In the genomic region with DNA sequence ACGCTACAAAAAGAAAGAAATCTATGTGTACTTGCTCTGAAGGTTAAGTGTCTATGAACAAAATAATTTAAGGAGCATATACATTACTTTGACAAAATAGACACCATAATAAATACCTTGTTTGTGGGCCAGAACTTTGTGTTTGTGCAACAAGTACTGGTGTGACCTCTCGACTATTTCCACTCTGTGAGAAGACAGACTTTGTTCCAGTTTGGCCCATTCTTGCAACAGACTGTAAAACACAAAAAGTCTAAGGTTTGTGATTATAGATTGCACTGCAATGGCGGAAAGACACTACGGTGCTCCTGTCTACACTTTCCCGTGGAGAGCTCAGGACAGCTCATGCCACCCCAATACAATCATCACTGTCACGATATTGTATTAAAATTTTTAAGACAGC, we compare ENCODE assay signal across 22 mouse cellular contexts. TPM values are rescaled to one million over a fixed set of nuclear protein-coding genes. Genes with fewer than 3 reads are reported as not detected.
DNase-seq lines count a peak whose midpoint lies in the region; ATAC-seq and TF ChIP-seq lines count a peak whose summit lies in the region.
"Had no signal": no experiment of that assay in that cellular context is flagged by ENCODE, and none has a peak within 500 bp of the region (broad histone marks: within the 10 kb centered on the region; RNA-seq: fewer than 3 reads in every experiment).

No protein-coding gene starts in this region.

- 42% methylated on average over 6 of the region's 6 CpGs for WGBS in liver, adult 2 months
- 94% methylated on average over 6 of the region's 6 CpGs for WGBS in liver, embryonic 11.5 days

- TF ChIP-seq CTCF in liver, adult 2 months (IDR thresholded peaks at IDR 0.05; ENCODE audit: low read depth, low read length), result no peak

- peak; percentile 81 for DNase-seq in liver, adult 2 months (ENCODE audit: extremely low read depth, low read depth, low spot score)
- DNase-seq in liver, embryonic 11.5 days (ENCODE audit: low spot score), result no peak
- peak; percentile 70 for DNase-seq in adipocyte (ENCODE audit: low spot score)
- DNase-seq in lung, postnatal 10 days, result no peak
- DNase-seq: adrenal gland, adult 8-10 months; adrenal gland, postnatal 14 days; adrenal gland, postnatal 36 days; cerebellum, adult 11 months; cerebellum, adult 18-20 months; cerebellum, adult 8-10 months; cerebellum, adult 9-11 months; cerebellum, postnatal 14 days; cerebellum, postnatal 36 days; embryo, embryonic 11 days; forebrain, postnatal 0 days had no signal

- no peak overlapping the region for H3K9ac ChIP-seq in liver, adult 2 months (ENCODE audit: low read depth, low read length)
- H3K9ac ChIP-seq in liver, embryonic 11.5 days (ENCODE audit: low read depth, low read length), result no peak overlapping the region
- H3K9ac ChIP-seq: embryonic facial prominence, embryonic 13.5 days; embryonic facial prominence, embryonic 15.5 days; forebrain, embryonic 12.5 days; forebrain, embryonic 15.5 days; forebrain, postnatal 0 days had no signal

- no peak overlapping the region for H3K4me2 ChIP-seq in liver, embryonic 11.5 days
- H3K4me2 ChIP-seq: embryonic facial prominence, embryonic 13.5 days; embryonic facial prominence, embryonic 15.5 days; forebrain, embryonic 12.5 days; forebrain, embryonic 15.5 days had no signal

- H3K4me1 ChIP-seq in liver, adult 2 months (ENCODE audit: control insufficient read depth, insufficient read depth, low read length), result no peaks in the 10 kb centered on the region
- no peaks in the 10 kb centered on the region for H3K4me1 ChIP-seq in liver, embryonic 11.5 days (replicated peaks; ENCODE audit: control insufficient read depth, insufficient read depth, low read length)
- no peaks in the 10 kb centered on the region for H3K4me1 ChIP-seq in brown adipose tissue, adult 24 weeks (ENCODE audit: control insufficient read depth, insufficient read depth, insufficient read length, low read length)
- H3K4me1 ChIP-seq: embryonic facial prominence, embryonic 13.5 days; embryonic facial prominence, embryonic 15.5 days; forebrain, embryonic 10.5 days; forebrain, embryonic 12.5 days; forebrain, embryonic 15.5 days had no signal

- H3K27me3 ChIP-seq in liver, adult 2 months (ENCODE audit: control insufficient read depth, insufficient read depth, low read length), result no peaks in the 10 kb centered on the region
- no peaks in the 10 kb centered on the region for H3K27me3 ChIP-seq in liver, embryonic 11.5 days (replicated peaks; ENCODE audit: control insufficient read depth, insufficient read depth, low read length)
- H3K27me3 ChIP-seq: embryonic facial prominence, embryonic 13.5 days; embryonic facial prominence, embryonic 15.5 days; forebrain, embryonic 12.5 days; forebrain, embryonic 15.5 days had no signal

- no peaks in the 10 kb centered on the region for H3K79me2 ChIP-seq in liver, adult 2 months (ENCODE audit: control insufficient read depth, insufficient read depth, low read length)

- no peak for ATAC-seq in liver, embryonic 11.5 days (replicated peaks; ENCODE audit: low FRiP score)
- ATAC-seq: forebrain, embryonic 15.5 days; forebrain, postnatal 0 days had no signal

- no peak for TF ChIP-seq POLR2A in liver, adult 2 months (IDR thresholded peaks at IDR 0.05; ENCODE audit: extremely low read depth, insufficient read depth, low read length)

- no peak overlapping the region for H3K27ac ChIP-seq in liver, adult 2 months (replicated peaks; ENCODE audit: insufficient read depth, low read depth, low read length)
- H3K27ac ChIP-seq in liver, embryonic 11.5 days (ENCODE audit: low read depth, low read length), result no peak overlapping the region
- peak overlapping the region; percentile 63; the same call in 1 of the 2 replicates for H3K27ac ChIP-seq in brown adipose tissue, adult 24 weeks (replicated peaks; ENCODE audit: low read depth, low read length)
- H3K27ac ChIP-seq: embryonic facial prominence, embryonic 13.5 days; embryonic facial prominence, embryonic 15.5 days; forebrain, embryonic 10.5 days; forebrain, embryonic 12.5 days; forebrain, embryonic 15.5 days had no signal

- no peaks in the 10 kb centered on the region for H3K9me3 ChIP-seq in liver, embryonic 11.5 days (ENCODE audit: control insufficient read depth, low read length)
- H3K9me3 ChIP-seq: embryonic facial prominence, embryonic 13.5 days; embryonic facial prominence, embryonic 15.5 days; forebrain, embryonic 10.5 days; forebrain, embryonic 12.5 days; forebrain, embryonic 15.5 days had no signal

- H3K4me3 ChIP-seq in liver, adult 2 months (ENCODE audit: insufficient read depth, low read depth, low read length), result no peak overlapping the region
- no peak overlapping the region for H3K4me3 ChIP-seq in liver, embryonic 11.5 days (ENCODE audit: low read depth, low read length)
- H3K4me3 ChIP-seq in brown adipose tissue, adult 24 weeks (ENCODE audit: insufficient read depth, low read depth, low read length), result no peak overlapping the region
- H3K4me3 ChIP-seq: embryonic facial prominence, embryonic 13.5 days; embryonic facial prominence, embryonic 15.5 days; erythroblast, embryonic 14.5 days; forebrain, embryonic 10.5 days; forebrain, embryonic 12.5 days; forebrain, embryonic 15.5 days had no signal

- peaks cover 57% of the 10 kb centered on the region for H3K36me3 ChIP-seq in liver, adult 2 months (ENCODE audit: control insufficient read depth, insufficient read depth, low read length)
- H3K36me3 ChIP-seq in liver, embryonic 11.5 days (ENCODE audit: control insufficient read depth, insufficient read depth, low read length), result peaks cover 34% of the 10 kb centered on the region

RNA-seq across cellular contexts. Expression of a gene that starts 24.5 kb away (rescaled TPM):
- 12.9 and 13.3 TPM in 2 replicates for total RNA-seq in liver, adult 2 months (2014; rRNA removed)
- 2.6 and 2.9 TPM in 2 replicates for polyA plus RNA-seq in liver, adult 2 months (2012; rRNA removed)
- 41.6 and 45.9 TPM in 2 replicates for polyA plus RNA-seq in liver, embryonic 11.5 days (2014; fragmentation: Nextera tagmentation; extraction: Ambion mirVana)
- 16.7 and 25.0 TPM in 2 replicates for polyA plus RNA-seq in brown adipose tissue, adult 24 weeks (2012; ENCODE audit: insufficient read depth, insufficient read length, missing spikeins)

RNA-seq across cellular contexts. Expression of a gene that starts 24.5 kb away (rescaled TPM):
- total RNA-seq in liver, adult 2 months (2014; rRNA removed), result 0.65 and 0.67 TPM in 2 replicates
- 0.45 and 0.72 TPM in 2 replicates for polyA plus RNA-seq in liver, adult 2 months (2012; rRNA removed)
- 11.9 and 30.4 TPM in 2 replicates for polyA plus RNA-seq in liver, embryonic 11.5 days (2014; fragmentation: Nextera tagmentation; extraction: Ambion mirVana)
- 8.8 and 18.9 TPM in 2 replicates for polyA plus RNA-seq in brown adipose tissue, adult 24 weeks (2012; ENCODE audit: insufficient read depth, insufficient read length, missing spikeins)

RNA-seq across cellular contexts. Expression of a gene that starts 57.3 kb away (rescaled TPM):
- total RNA-seq in liver, adult 2 months (2014; rRNA removed), result 13.7 and 15.5 TPM in 2 replicates
- 33.0 and 36.2 TPM in 2 replicates for polyA plus RNA-seq in liver, adult 2 months (2012; rRNA removed)
- 18.2 and 20.3 TPM in 2 replicates for polyA plus RNA-seq in liver, embryonic 11.5 days (2014; fragmentation: Nextera tagmentation; extraction: Ambion mirVana)
- 14.7 and 17.9 TPM in 2 replicates for polyA plus RNA-seq in brown adipose tissue, adult 24 weeks (2012; ENCODE audit: insufficient read depth, insufficient read length, missing spikeins)

Comparison
In these comparisons a context has a peak if more than half of its experiments do, and no peak if none do; other contexts are left out.
1. DNase-seq: peak in liver, adult 2 months (single experiment) and adipocyte (single experiment); none in liver, embryonic 11.5 days (single experiment) and lung, postnatal 10 days (single experiment).